21 mouse cellular contexts compared by ENCODE assay signal in genomic region chr2:166637673-166637990, GRCm38 (mm10).
DNase-seq lines count a peak whose midpoint lies in the region; ATAC-seq lines count a peak whose summit lies in the region.
"Had no signal": no experiment of that assay in that cellular context is flagged by ENCODE, and none has a peak within 500 bp of the region (broad histone marks: within the 10 kb centered on the region; RNA-seq: fewer than 3 reads in every experiment).

No protein-coding gene starts in this region.

- peaks cover 31% of the 10 kb centered on the region for H3K36me3 ChIP-seq in forebrain, embryonic 13.5 days (ENCODE audit: poor library complexity, severe bottlenecking)
- peaks cover 12% of the 10 kb centered on the region; the same call in 1 of the 2 replicates for H3K36me3 ChIP-seq in forebrain, embryonic 12.5 days (replicated peaks)
- H3K36me3 ChIP-seq in kidney, embryonic 14.5 days (ENCODE audit: control insufficient read depth, insufficient read depth, low read length) = no peaks in the 10 kb centered on the region
- peaks cover 25% of the 10 kb centered on the region for H3K36me3 ChIP-seq in neural tube, embryonic 13.5 days

- peak overlapping the region; percentile 73 for H3K27ac ChIP-seq in forebrain, embryonic 13.5 days
- H3K27ac ChIP-seq in forebrain, embryonic 12.5 days = no peak overlapping the region
- no peak overlapping the region for H3K27ac ChIP-seq in kidney, embryonic 14.5 days (ENCODE audit: low read depth, low read length)
- peak overlapping the region; percentile 74 for H3K27ac ChIP-seq in neural tube, embryonic 13.5 days (replicated peaks)
- H3K27ac ChIP-seq: hindbrain, postnatal 0 days; kidney, postnatal 0 days had no signal

- no peak overlapping the region for H3K4me3 ChIP-seq in forebrain, embryonic 13.5 days
- H3K4me3 ChIP-seq in forebrain, embryonic 12.5 days (replicated peaks) = no peak overlapping the region
- H3K4me3 ChIP-seq in kidney, embryonic 14.5 days (ENCODE audit: low read length) = no peak overlapping the region
- H3K4me3 ChIP-seq in neural tube, embryonic 13.5 days = no peak overlapping the region
- H3K4me3 ChIP-seq: embryonic facial prominence, embryonic 12.5 days; erythroblast, embryonic 14.5 days had no signal

- peak; percentile 18 for DNase-seq in kidney, adult 18-20 months
- no peak for DNase-seq in neural tube, embryonic 10.5 days (ENCODE audit: extremely low spot score, low spot score)
- no peak for DNase-seq in cerebellum, postnatal 14 days
- DNase-seq: adrenal gland, postnatal 10 days; cerebellum, adult 9-10 months; heart, postnatal 10 days; lung, adult 18-20 months; lung, postnatal 14 days; spleen, adult 18-20 months had no signal

- H3K4me1 ChIP-seq in forebrain, embryonic 13.5 days = peaks cover 34% of the 10 kb centered on the region
- H3K4me1 ChIP-seq in forebrain, embryonic 12.5 days = peaks cover 10% of the 10 kb centered on the region
- 0 out of 2 replicates have a peak, but pooled peaks cover 5% of the 10 kb centered on the region for H3K4me1 ChIP-seq in kidney, embryonic 14.5 days (ENCODE audit: control insufficient read depth, insufficient read depth, low read length)
- peaks cover 30% of the 10 kb centered on the region for H3K4me1 ChIP-seq in neural tube, embryonic 13.5 days (replicated peaks)
- H3K4me1 ChIP-seq: embryonic facial prominence, embryonic 12.5 days had no signal

- no peak overlapping the region for H3K4me2 ChIP-seq in forebrain, embryonic 13.5 days
- H3K4me2 ChIP-seq in forebrain, embryonic 12.5 days = no peak overlapping the region
- H3K4me2 ChIP-seq in kidney, embryonic 14.5 days (replicated peaks; ENCODE audit: low read depth, low read length) = no peak overlapping the region
- no peak overlapping the region for H3K4me2 ChIP-seq in neural tube, embryonic 13.5 days
- H3K4me2 ChIP-seq: embryonic facial prominence, embryonic 12.5 days; liver, embryonic 11.5 days had no signal

- no peaks in the 10 kb centered on the region for H3K9me3 ChIP-seq in forebrain, embryonic 13.5 days (replicated peaks)
- no peaks in the 10 kb centered on the region for H3K9me3 ChIP-seq in forebrain, embryonic 12.5 days
- no peaks in the 10 kb centered on the region for H3K9me3 ChIP-seq in kidney, embryonic 14.5 days (ENCODE audit: control insufficient read depth, low read length)
- no peaks in the 10 kb centered on the region for H3K9me3 ChIP-seq in neural tube, embryonic 13.5 days
- H3K9me3 ChIP-seq: embryonic facial prominence, embryonic 12.5 days had no signal

- ATAC-seq in forebrain, embryonic 13.5 days = no peak
- no peak for ATAC-seq in forebrain, embryonic 12.5 days (ENCODE audit: low FRiP score)
- no peak for ATAC-seq in kidney, embryonic 14.5 days (ENCODE audit: low FRiP score, low TSS enrichment)
- no peak for ATAC-seq in neural tube, embryonic 13.5 days (ENCODE audit: low read depth)
- no peak for ATAC-seq in monocyte, adult 5-6 weeks (replicated peaks; ENCODE audit: insufficient number of reproducible peaks, low FRiP score, low TSS enrichment, poor library complexity, severe bottlenecking)
- ATAC-seq: CD4-positive, CD25-positive, alpha-beta regulatory T cell, adult 4 months; Patski had no signal

- no peaks in the 10 kb centered on the region for H3K27me3 ChIP-seq in forebrain, embryonic 13.5 days
- no peaks in the 10 kb centered on the region for H3K27me3 ChIP-seq in forebrain, embryonic 12.5 days
- no peaks in the 10 kb centered on the region for H3K27me3 ChIP-seq in kidney, embryonic 14.5 days (ENCODE audit: control insufficient read depth, insufficient read depth, low read length)
- no peaks in the 10 kb centered on the region for H3K27me3 ChIP-seq in neural tube, embryonic 13.5 days
- H3K27me3 ChIP-seq: embryonic facial prominence, embryonic 12.5 days; Patski had no signal

- no peak overlapping the region for H3K9ac ChIP-seq in forebrain, embryonic 13.5 days
- H3K9ac ChIP-seq in forebrain, embryonic 12.5 days = no peak overlapping the region
- no peak overlapping the region for H3K9ac ChIP-seq in kidney, embryonic 14.5 days (ENCODE audit: low read depth, low read length)
- no peak overlapping the region for H3K9ac ChIP-seq in neural tube, embryonic 13.5 days
- H3K9ac ChIP-seq: embryonic facial prominence, embryonic 12.5 days had no signal

- 89% methylated on average over 4 of the region's 4 CpGs for WGBS in forebrain, embryonic 13.5 days
- 80% methylated on average over 4 of the region's 4 CpGs for WGBS in forebrain, embryonic 12.5 days
- WGBS in kidney, embryonic 14.5 days = 72% methylated on average over 4 of the region's 4 CpGs
- 50% methylated on average over 4 of the region's 4 CpGs for WGBS in neural tube, embryonic 13.5 days

Comparison
In these comparisons a context has a peak if more than half of its experiments do, and no peak if none do; other contexts are left out.
1. H3K27ac ChIP-seq: peak in forebrain, embryonic 13.5 days (single experiment) and neural tube, embryonic 13.5 days (single experiment); none in forebrain, embryonic 12.5 days (single experiment) and kidney, embryonic 14.5 days (single experiment).